Mouse (Mus musculus): ENCODE results near the gene Eepd1.

Gene Eepd1

DNA sequence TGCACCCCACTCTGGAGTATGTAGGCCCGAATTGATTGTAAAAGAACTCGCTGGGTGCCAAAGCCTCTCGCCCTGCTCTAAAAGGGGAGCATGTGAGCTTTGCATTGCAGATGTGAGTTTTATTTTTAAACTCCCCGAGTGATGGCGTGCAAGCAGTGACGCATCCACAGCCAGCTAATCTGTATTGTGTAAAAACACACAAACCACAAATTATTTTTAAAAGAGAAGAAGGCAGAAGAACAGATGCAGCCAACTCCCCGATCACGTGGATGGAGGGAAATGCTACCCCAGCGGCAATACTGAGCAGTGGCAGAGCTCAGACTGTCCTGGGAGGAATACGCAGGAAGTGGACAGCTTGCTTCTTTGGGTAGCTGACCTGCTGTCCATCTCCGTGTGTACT, 29.2 kb downstream of the Eepd1 start:
- no peak for TF ChIP-seq GATA4 (IDR thresholded peaks at IDR 0.05; ENCODE audit: insufficient replicate concordance, low read length)

DNA sequence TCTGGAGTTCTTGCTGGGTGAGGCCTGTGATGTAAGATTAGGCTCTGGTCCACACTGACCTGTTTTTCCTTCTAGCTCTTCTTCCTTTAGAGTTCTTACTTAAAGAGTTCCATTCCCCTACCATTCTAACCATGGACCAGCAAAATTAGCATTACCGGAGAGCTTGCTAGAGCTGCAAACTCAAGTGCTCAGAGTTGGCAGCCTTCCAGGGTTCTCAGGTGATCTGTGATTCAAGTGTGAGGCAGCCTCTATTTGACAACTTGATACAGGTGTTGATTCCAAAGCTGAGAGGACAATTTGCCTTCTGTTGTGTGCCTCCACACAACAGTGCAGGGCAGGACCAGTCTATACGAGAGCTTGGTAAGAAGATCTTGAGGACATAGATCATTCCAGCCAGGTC, 31.7 kb downstream of the Eepd1 start:
- TF ChIP-seq GATA4 (IDR thresholded peaks at IDR 0.05; ENCODE audit: insufficient replicate concordance, low read length) = no peak

DNA sequence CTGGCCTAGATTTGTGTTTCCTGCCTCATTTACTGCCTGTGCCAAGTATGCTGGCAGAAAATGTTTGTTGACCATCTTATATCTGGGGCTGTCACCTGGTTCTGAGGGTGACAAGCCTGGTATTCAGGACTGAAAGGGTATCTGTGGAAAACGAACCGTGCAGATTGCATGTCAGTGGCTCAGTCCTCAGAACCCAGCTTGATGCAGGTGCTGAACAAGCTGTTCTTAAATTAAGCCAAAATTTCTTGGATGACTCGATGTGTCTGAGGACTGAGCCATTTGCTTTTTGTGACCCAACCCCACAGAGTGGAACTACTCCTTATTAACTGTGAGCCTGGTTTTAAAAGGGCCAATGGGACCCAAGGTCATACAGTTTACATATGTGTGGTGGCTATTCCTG, 32.2 kb downstream of the Eepd1 start:
- no peak for TF ChIP-seq GATA4 (IDR thresholded peaks at IDR 0.05; ENCODE audit: insufficient replicate concordance, low read length)

DNA sequence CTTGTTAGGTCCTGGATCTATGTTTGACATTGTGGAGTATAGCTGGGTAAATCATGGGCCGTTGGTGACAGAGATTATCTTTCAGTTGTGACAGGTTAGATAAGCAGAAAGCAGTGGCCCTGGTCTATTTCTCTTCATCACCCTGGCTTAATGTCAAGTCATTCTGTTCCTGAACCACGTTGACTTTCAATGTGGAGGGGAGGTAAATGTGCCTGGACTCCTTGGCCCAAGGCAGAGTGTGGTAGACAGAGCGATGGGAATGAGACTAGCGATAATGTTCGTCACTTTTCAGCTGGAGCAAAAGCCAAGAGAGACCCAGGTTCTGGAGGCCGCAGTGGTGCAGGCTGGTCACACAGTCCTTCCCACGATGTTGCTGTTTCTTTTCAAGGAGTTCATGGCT, 35.3 kb downstream of the Eepd1 start:
- no peak for TF ChIP-seq GATA4 (IDR thresholded peaks at IDR 0.05; ENCODE audit: insufficient replicate concordance, low read length)

DNA sequence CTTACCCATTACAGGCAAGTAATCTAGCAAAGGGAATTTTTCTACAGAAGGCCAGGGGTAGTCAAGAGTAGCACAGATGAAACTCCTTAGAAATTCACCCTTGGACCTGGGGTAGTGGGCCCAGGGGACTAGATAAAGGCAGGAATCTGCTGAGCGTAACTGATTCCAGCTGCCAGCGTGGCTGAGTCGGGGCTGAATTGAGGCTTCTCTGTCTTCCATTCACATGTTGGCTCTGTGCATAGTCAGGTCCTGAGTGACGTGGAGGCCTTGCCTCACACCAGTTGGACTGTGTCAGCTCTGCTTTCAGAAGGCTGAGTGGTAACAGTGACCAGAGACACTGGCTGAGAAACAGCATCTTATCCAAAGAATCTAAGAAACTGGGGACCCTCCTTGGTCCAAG, 36.6 kb downstream of the Eepd1 start:
- no peak for TF ChIP-seq GATA4 (IDR thresholded peaks at IDR 0.05; ENCODE audit: insufficient replicate concordance, low read length)

DNA sequence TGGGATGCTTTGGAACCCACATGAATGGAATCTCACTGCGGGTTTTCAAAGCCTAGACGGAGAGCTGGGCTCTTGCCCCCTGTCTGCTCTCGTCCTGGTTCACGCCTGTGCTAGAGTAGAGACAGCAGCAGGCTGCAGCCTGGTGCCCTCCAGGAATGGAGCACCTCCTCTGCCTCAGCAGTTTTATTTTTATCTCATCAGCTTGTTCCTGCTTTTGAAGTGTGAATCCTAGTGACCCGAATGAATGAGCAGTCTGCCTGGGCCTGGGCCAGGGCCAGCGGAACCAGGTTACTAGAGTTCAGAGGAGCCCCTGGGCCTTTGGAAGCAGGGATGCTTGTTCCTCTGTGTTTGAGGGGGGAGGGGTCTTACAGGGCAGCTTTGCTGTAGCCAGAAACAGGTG, 37.8 kb downstream of the Eepd1 start:
- TF ChIP-seq GATA4 (IDR thresholded peaks at IDR 0.05; ENCODE audit: insufficient replicate concordance, low read length) = no peak

DNA sequence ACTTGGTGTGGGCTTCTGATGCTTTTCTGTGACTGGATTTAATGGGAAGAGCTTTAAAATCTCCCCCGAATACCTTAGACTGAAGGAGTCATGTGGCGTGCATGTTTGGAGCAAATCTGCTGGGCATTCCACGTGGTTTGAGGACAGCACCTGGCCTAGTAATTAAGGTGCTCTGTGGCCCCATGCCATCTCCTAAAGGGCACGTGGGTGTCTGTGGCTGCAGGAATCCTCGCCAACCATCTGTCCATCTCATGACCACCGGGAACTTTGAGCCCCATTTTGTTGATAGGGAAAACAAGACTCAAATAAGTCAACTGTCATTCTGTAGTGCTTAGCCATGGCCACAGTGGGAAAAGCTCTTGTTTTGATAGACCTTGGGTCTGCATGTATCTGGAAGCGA, 39.5 kb downstream of the Eepd1 start:
- TF ChIP-seq GATA4 (IDR thresholded peaks at IDR 0.05; ENCODE audit: insufficient replicate concordance, low read length) = no peak

DNA sequence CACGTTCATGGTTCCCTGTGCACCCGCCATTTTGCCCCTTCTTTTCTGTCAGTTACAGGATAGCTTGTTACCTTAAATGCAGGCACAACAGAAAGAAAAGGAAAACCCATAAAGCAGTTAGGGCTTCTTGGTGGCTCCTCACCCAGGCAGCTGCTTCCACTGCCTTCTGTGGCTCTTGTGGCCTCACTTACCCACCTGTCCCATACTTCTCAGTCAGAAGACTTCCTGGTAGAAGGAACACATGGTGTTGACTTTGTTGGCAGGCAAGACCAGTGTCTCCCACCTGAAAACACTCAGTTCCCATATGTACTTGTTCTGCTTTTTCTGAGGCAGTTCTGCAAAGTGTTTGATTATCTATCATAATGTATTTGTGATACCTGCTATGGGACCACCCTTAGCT, 40.5 kb downstream of the Eepd1 start:
- TF ChIP-seq GATA4 (IDR thresholded peaks at IDR 0.05; ENCODE audit: insufficient replicate concordance, low read length) = no peak

DNA sequence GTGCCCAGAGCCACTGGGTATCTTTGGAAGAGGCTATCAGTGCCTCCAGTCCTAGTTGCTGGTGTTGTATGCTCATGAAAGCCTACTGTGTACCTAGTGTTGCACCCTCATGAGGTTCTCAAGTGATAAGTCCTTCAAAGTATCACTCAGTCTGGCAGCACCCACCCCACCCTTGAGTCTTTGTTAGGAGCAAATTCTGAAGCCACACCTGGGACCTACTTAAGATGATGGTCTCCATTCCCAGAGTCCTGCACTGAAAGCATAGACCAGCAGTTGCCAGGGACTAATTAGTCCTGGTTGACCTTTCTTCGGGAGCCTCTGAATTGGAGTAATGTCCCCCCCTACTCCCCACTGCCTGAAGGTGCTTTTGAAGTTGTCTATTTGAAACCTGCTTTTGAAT, 45.2 kb downstream of the Eepd1 start:
- no peak for TF ChIP-seq GATA4 (IDR thresholded peaks at IDR 0.05; ENCODE audit: insufficient replicate concordance, low read length)

DNA sequence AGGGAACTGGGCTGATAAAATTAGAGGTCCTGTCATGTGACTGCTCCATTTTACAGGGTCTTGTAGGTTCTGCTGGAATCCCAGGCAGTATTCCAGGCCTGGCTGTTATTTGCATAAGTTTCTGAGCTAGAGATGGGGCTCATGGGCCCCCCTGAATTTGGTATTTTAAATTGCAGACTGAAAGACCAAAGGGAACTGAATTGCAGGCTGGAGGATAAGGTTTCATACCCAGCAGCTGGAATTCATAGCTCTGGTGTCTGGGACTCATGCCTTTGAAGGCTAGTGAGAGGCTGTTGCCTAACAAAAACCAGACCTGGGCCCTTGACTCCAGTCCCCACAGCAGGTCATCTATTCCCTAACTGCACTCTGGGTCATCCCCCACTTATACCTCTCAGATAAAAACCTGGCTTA, 45.6 kb downstream of the Eepd1 start:
- TF ChIP-seq GATA4 (IDR thresholded peaks at IDR 0.05; ENCODE audit: insufficient replicate concordance, low read length) = no peak

DNA sequence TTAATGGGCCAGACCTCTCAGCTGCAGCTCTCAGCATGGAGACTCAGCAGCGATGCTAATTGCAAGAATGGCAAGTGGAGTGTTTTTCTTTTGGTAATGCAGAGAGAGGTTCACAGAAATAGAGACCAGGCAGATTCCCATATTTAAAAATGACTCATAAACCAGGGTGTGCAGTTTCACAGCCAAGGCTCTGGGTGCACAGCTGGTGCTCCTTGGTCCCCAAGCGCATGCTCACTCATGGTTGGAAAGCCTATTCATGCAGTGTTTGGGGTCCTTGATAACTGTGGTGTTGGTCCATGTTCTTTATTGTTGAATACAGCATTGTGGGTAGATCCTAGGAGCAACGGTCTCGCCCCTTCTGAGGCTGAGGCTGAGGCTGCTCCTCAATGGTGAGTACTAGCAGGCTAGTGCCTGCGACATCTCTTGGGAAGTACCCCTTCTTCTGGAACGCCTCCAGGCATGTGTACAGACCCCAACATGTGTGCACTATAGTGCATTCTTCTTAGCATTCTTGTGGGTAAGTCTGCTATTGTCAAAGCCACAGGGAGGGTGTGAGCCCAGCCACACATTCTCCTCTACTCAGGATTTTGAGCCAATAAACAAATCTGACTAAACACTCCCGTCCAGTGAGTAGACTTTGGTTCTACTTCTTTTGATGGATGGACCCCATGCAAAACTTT, 46.2 kb downstream of the Eepd1 start:
- no peak for TF ChIP-seq GATA4 (IDR thresholded peaks at IDR 0.05; ENCODE audit: insufficient replicate concordance, low read length)

DNA sequence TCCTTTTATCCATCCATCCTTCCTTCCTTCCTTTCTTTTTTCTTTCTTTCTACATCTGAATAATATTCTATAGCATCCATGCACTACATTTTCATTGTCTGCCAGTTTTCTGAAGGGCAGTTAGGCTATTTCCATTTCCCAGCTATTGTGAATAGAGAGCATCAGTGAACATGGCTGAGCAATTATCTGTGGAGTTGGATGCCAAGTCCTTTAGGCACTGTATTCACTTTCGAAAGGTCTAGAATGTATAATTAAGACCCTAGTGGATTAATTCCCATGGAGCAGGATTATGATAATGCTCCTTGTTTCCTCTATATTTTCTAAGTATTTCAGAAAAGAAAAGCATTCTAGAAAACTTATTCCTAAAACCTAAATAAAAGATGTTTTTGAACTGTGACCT, 50.3 kb downstream of the Eepd1 start:
- no peak for TF ChIP-seq GATA4 (IDR thresholded peaks at IDR 0.05; ENCODE audit: insufficient replicate concordance, low read length)

DNA sequence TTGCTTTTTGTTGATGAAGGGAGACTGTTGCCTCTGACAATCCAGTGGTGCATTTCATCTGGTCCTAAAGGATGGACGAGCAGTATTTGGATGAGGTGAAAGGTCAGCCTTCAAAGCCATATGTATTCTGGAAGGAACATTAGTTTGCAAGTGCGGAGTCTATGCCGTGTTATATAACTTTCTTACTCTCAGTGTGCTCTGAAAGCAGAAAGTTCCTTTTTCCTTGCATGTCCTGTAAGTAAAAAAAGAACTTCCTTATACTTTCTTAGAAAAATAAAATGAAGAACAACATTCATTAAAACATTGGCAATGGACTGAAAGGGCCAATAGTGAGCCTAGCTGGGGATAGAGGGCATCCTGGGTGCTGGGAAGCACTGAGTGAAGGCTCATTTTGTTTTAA, 50.8 kb downstream of the Eepd1 start:
- TF ChIP-seq GATA4 (IDR thresholded peaks at IDR 0.05; ENCODE audit: insufficient replicate concordance, low read length) = no peak

DNA sequence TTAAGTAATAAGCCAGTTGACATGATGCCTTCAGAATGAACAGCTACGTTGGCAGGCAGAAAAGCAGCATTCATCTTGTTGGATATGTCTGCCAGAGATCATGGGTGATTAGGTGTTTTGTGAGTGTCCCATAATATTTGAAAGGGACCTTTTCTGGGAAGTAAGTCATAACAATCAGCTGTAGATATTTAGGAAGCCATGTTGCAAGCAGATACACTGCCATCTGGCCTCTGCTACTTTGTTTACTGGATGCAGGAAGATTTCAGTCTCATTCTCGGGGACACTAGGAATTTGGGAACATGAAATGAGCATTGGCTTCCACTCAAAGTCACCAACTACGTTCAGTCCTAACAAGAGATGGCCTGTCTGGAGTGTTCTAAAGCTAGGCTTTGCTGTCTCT, 54.1 kb downstream of the Eepd1 start:
- TF ChIP-seq GATA4 (IDR thresholded peaks at IDR 0.05; ENCODE audit: insufficient replicate concordance, low read length) = no peak

DNA sequence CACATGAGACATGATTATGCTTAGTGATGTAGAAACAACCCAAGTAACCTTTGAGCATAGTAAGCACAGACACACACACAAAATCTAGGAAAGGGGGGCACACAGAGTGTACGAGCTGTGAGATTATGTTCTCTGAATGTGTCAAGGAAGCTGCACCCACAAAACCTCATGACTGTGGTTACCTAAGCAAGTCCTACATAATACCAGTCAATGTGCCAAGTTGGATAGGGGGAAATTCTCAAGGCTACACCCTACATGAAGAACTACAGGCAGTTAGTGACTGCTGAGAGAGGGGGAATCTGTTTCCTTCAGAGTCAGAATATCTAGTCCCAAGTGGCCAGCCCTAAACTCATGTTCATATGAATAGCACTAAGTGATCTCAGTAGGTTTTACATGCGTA, 58.1 kb downstream of the Eepd1 start:
- TF ChIP-seq GATA4 (IDR thresholded peaks at IDR 0.05; ENCODE audit: insufficient replicate concordance, low read length) = no peak

DNA sequence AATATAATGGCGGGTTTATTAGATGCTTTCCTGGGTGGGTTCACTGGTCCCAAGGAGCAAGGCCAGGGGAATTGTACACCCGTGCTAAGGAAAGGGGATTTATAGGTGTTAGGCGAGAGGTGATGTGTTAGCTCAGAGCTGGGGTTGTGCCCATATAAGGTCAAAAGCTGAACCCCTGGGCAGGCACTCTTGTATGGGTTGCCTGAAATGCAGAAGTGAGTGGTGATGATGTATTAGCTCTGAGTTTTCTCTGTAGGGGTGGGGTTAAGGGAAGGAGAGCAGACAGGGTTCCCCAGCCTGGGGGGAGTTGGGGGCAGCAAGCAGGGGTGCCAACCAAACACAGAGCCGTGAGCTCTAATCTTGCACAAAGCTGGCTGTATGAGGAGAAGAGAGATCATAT, 60.0 kb downstream of the Eepd1 start:
- TF ChIP-seq GATA4 (IDR thresholded peaks at IDR 0.05; ENCODE audit: insufficient replicate concordance, low read length) = no peak

DNA sequence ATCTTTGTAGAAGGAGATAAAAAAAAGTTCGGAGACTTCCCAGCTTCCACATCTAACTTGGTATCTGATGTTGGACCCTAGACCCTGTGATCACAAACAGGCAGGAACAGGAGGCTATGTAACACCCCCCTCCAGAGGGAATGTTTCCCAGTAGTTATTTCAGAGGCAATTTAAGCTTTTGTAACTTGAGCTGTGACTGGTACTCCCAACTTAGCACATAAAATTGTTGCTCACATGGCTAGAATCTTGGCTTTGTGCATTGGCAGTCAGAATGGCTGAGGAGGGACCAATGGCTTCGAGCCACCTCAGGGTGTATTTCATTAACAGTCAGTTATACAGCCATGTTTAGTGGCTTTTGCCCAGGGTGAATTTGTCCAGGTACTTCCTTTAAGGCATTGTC, 63.9 kb downstream of the Eepd1 start:
- TF ChIP-seq GATA4 (IDR thresholded peaks at IDR 0.05; ENCODE audit: insufficient replicate concordance, low read length) = no peak

Measured in liver, adult (tissue).